Mouse (Mus musculus) brain, adult 10 weeks (tissue): ENCODE results near the gene Zscan4c. TPM values are rescaled to one million over a fixed set of nuclear protein-coding genes. Genes with fewer than 3 reads are reported as not detected.

Source experiments
- polyA plus RNA-seq: library from polyadenylated mRNA; stranded (reverse); fragments of 350-450 nt; fragmentation: Illumina TruSeq; extraction: RNeasy Lipid Tissue Mini Kit (QIAGEN cat#74804); gene quantifications from one replicate; pipeline ENCODE4 v1.2.3, GENCODE M21; 2015; ENCODE audit warnings: low read depth, low replicate concordance

Gene Zscan4c
- not detected for polyA plus RNA-seq

GRCm38 (mm10) chr7:11005445-11005844 lies at the start of gene Zscan4c:
Gene Zscan4c (plus strand): TSS chr7:11005745.

Other genes with a start within 250 kb of the Zscan4c start
- not detected for gene Zscan4b, start 100.7 kb upstream of the Zscan4c start, polyA plus RNA-seq
- not detected for gene Zscan4-ps1, start 63.9 kb downstream of the Zscan4c start, polyA plus RNA-seq
- gene Zscan4d, start 160.4 kb downstream of the Zscan4c start, polyA plus RNA-seq, result not detected